Mouse (Mus musculus): ENCODE results near the gene Scmh1. TPM values are rescaled to one million over a fixed set of nuclear protein-coding genes. Genes with fewer than 3 reads are reported as not detected.

Scmh1 gene
- polyA plus RNA-seq, 1 experiment from 2014 or later, result 59.1 TPM

DNA sequence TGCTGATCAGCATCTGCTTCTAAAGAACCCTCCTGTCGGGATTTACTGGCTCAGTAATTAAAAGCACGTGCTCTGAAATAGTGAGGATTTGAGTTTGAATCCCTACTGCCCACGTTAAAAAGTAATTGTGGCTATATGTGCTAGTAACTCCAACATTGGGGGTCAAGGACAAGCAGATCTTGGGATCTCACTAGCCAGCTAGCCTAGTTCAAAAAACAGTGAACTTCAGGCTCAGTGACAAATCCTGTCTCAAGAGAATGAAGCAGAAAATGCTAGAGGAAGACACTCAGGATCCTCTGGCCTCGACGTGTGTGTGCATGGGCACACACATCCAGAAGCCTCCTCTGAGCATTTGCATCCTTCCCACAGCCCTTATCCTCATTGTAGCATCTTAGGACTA, 116.7 kb downstream of the Scmh1 start:
- Histone ChIP-seq H3K4me3 (no peak overlapping the region), H3K27ac (no peak overlapping the region), H3K27me3 (ENCODE audit: insufficient read depth, poor library complexity, severe bottlenecking) (no peaks in the 10 kb centered on the region), H3K36me3 (peaks cover 97% of the 10 kb centered on the region), H3K9me3 (no peaks in the 10 kb centered on the region), H3K4me1 (replicated peaks) (no peaks in the 10 kb centered on the region)
- DNase-seq (ENCODE audit: low spot score), result no peak
- 85% methylated on average over 5 of the region's 5 CpGs for WGBS

DNA sequence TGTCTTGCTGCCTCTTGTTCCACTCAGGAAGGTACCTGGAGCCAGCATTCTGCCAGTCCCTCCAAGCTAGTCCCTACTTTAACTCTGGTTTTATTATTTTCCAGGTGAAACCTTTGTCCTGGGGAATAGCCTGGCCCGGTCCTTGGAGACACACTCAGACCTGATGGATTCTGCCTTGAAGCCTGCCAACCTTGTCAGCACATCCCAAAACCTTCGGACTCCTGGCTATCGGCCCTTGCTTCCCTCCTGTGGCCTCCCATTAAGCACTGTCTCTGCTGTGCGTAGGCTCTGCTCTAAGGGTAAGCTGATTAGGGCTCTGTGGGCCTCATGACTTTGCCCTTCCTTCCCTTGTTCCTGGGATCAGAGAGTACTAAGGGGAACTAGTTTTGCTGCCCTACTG, 117.3 kb downstream of the Scmh1 start:
- 94% methylated on average over 4 of the region's 4 CpGs for WGBS
- Histone ChIP-seq H3K27me3 (ENCODE audit: insufficient read depth, poor library complexity, severe bottlenecking) (no peaks in the 10 kb centered on the region), H3K9me3 (no peaks in the 10 kb centered on the region), H3K27ac (no peak overlapping the region), H3K4me1 (replicated peaks) (no peaks in the 10 kb centered on the region), H3K36me3 (peaks cover 93% of the 10 kb centered on the region), H3K4me3 (no peak overlapping the region)
- no peak for DNase-seq (ENCODE audit: low spot score)

DNA sequence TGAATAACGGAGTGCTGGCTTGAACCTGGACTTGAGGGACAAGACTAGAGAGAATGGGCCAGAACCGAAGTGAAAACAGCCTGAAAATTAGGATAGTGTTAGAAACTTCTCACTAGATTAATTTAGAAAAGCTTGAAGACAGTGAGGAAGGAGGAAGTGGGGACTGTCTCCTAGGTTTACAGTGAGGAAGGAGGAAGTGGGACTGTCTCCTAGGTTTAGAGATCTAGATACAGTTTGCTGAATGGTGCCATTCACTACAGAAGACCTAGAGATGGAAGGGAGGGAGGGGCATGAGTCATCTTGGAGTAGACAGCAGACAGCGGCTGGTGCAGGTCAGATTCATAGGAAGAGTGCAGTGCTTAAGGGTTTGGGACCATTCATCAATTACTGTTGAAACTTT, 118.0 kb downstream of the Scmh1 start:
- no peak for DNase-seq (ENCODE audit: low spot score)
- H3K4me3 ChIP-seq, result no peak overlapping the region
- H3K27ac ChIP-seq, result no peak overlapping the region
- no peaks in the 10 kb centered on the region for H3K27me3 ChIP-seq (ENCODE audit: insufficient read depth, poor library complexity, severe bottlenecking)
- H3K4me1 ChIP-seq (replicated peaks), result no peaks in the 10 kb centered on the region
- WGBS, result 93% methylated on average over 3 of the region's 3 CpGs
- H3K9me3 ChIP-seq, result no peaks in the 10 kb centered on the region
- H3K36me3 ChIP-seq, result peaks cover 92% of the 10 kb centered on the region

DNA sequence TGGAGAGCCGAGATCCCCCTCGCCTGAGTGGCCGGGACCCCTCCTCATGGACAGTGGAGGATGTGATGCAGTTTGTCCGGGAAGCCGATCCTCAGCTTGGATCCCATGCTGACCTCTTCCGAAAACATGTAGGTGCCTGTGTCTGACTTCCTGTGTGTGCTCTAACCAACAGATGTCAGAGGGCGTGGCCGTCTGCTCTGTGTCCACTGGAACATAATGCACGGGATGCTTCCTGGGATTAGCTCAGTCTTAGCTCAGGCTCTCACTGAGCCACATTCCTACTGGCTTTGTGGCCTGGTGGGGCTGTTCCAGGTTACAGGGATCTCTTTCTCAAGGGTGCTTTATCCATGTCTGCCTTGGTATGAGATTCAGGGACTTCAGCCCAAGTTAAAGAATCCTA, 123.1 kb downstream of the Scmh1 start:
- 87% methylated on average over 9 of the region's 9 CpGs for WGBS
- Histone ChIP-seq H3K27ac (no peak overlapping the region), H3K36me3 (peaks cover 89% of the 10 kb centered on the region)

DNA sequence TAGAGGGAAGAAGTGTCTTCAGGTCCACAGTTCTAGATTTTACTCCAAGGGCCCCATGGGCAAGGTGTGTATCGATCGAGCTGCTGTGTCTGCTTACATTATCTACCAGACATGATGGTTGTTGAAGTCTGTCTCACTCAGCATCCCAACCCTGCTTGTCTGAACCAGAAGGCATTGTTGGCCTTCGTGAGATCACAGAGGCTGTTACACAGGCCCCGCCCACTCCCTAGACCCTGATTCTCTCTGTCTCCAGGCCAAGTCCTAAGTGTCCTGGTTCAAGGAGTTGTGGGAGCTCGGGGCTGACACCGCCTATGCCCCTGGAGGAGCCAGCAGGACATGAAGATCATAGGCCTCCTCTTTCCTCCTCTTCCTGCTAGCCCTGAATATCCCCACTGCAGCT, 126.9 kb downstream of the Scmh1 start, which contains the start of gene Slfnl1:
TSS of gene Slfnl1 (plus strand) at position 246 of the 400 bp plus-strand sequence.
- no peaks in the 10 kb centered on the region for H3K4me1 ChIP-seq (replicated peaks)
- no peak for DNase-seq (ENCODE audit: low spot score)
- H3K27ac ChIP-seq, result no peak within 1 kb of the TSS
- no peaks in the 10 kb centered on the region for H3K27me3 ChIP-seq (ENCODE audit: insufficient read depth, poor library complexity, severe bottlenecking)
- H3K9me3 ChIP-seq, result no peaks in the 10 kb centered on the region
- 91% methylated on average over 6 of the region's 6 CpGs for WGBS
- peaks cover 72% of the 10 kb centered on the region for H3K36me3 ChIP-seq
- H3K4me3 ChIP-seq, result no peak within 1 kb of the TSS

More for the DNA sequence above, 123.1 kb downstream of the Scmh1 start:
- H3K9me3 ChIP-seq, result no peaks in the 10 kb centered on the region
- no peaks in the 10 kb centered on the region for H3K4me1 ChIP-seq (replicated peaks)
- no peaks in the 10 kb centered on the region for H3K27me3 ChIP-seq (ENCODE audit: insufficient read depth, poor library complexity, severe bottlenecking)
- H3K4me3 ChIP-seq, result no peak overlapping the region
- no peak for DNase-seq (ENCODE audit: low spot score)

DNA sequence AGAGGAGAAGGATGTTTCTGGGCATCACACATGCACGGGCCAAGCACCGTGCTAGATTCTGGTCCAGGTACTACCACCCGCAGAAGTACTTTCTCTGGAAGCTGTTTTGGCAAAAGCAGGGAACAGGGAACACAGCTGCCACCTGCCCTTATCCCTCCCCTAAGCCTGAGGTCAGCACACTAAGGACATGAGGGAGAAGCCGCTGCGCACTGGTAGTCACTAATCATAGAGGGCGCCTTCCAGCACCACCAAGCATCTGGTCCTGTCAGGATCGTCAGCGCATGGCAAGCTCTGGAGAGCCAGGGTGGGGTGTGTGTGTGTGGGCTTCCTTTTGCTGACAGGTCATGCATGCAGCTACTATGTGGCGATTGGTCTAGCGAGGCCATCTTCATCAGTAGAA, 133.6 kb downstream of the Scmh1 start:
- 93% methylated on average over 10 of the region's 10 CpGs for WGBS
- H3K27ac ChIP-seq, result no peak overlapping the region
- DNase-seq (ENCODE audit: low spot score), result no peak
- no peak overlapping the region for H3K4me3 ChIP-seq
- H3K36me3 ChIP-seq, result peaks cover 79% of the 10 kb centered on the region
- no peaks in the 10 kb centered on the region for H3K27me3 ChIP-seq (ENCODE audit: insufficient read depth, poor library complexity, severe bottlenecking)
- H3K9me3 ChIP-seq, result no peaks in the 10 kb centered on the region
- no peaks in the 10 kb centered on the region for H3K4me1 ChIP-seq (replicated peaks)

DNA sequence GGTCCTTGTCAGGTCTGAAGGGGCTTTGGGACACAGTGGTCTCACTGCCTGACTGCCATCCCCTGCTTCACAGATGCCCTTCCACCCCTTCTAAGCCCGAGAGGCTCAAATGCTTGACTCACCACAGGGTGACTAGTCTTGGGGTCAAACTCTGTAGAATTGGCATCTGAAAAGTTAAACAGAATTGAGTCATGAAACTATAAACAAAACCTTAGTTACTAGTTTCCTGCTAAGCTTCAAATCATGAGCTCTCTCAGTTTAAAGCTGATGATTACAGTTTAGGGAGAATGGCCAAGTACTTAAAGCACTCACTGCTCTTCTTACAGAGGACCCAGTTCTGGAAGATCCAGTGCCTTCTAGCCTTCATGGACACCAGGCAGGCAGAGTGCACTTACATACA, 139.8 kb downstream of the Scmh1 start:
- Histone ChIP-seq H3K27ac (no peak overlapping the region), H3K4me1 (replicated peaks) (no peaks in the 10 kb centered on the region), H3K4me3 (no peak overlapping the region), H3K36me3 (peaks cover 100% of the 10 kb centered on the region), H3K27me3 (ENCODE audit: insufficient read depth, poor library complexity, severe bottlenecking) (no peaks in the 10 kb centered on the region), H3K9me3 (no peaks in the 10 kb centered on the region)
- 78% methylated on average over 1 of the region's 1 CpGs for WGBS
- no peak for DNase-seq (ENCODE audit: low spot score)

DNA sequence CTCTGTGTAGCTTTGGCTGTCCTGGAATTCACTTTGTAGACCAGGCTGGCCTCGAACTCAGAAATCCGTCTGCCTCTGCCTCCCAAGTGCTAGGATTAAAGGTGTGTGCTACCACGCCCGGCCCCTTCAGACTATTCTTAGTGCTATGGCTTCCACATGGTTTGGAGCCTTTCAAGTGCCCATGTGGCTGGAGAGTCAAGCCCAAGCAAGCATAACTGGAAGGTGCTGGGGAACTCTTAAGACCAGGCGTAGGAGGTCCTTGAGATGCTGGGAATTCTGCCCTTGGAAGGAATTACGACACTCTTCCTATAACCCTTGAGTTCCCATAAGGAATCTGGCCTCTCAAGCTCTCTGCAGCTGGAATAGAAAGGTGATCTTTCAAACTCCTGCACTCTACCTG, 151.5 kb downstream of the Scmh1 start:
- Histone ChIP-seq H3K4me3 (no peak overlapping the region), H3K27me3 (ENCODE audit: insufficient read depth, poor library complexity, severe bottlenecking) (no peaks in the 10 kb centered on the region), H3K4me1 (replicated peaks) (no peaks in the 10 kb centered on the region), H3K9me3 (no peaks in the 10 kb centered on the region), H3K36me3 (peaks cover 98% of the 10 kb centered on the region), H3K27ac (no peak overlapping the region)
- 95% methylated on average over 6 of the region's 6 CpGs for WGBS
- DNase-seq (ENCODE audit: low spot score), result no peak

DNA sequence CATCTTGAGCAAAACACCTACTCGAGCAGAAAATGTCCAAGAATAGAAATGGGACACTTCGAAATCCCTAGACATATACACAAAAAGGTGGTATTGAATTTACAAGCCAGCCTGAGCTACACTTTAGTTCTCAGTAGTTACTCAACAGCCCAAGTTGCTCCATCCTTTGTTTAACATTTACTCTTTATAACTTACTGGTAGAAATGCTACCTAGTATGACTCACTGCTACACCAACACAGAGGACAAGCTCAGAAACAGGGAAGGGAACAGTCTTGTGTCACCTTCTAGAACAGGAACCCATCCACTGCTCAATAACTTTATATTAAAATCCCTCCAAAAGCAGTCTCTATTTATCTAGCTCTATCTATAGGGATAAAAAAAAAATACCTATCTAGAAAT, 160.6 kb downstream of the Scmh1 start:
- Histone ChIP-seq H3K27ac (no peak overlapping the region), H3K4me1 (replicated peaks) (peaks cover 23% of the 10 kb centered on the region), H3K36me3 (peaks cover 70% of the 10 kb centered on the region), H3K27me3 (ENCODE audit: insufficient read depth, poor library complexity, severe bottlenecking) (no peaks in the 10 kb centered on the region), H3K4me3 (no peak overlapping the region), H3K9me3 (no peaks in the 10 kb centered on the region)
- 95% methylated on average over 2 of the region's 2 CpGs for WGBS
- no peak for DNase-seq (ENCODE audit: low spot score)

DNA sequence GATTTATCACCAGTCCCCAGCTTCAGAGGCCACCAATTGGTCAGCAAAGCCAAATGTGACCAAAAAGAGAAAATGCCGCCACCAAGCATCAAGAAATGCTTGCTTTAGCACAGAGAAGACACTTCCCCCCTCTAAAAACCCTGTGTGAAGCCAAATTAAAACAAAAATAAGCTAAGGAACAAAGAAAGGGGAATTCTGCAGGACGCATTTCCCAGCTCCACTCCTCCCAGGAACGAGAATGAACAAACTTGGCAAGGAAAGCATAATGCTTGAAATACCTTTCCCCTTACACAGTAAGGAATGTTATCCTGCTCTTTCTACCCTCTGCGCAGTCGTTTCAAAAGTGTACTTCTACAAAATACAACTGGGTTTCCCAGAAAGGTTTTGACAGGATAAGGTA, 162.9 kb downstream of the Scmh1 start:
- WGBS, result 70% methylated on average over 5 of the region's 5 CpGs
- peak overlapping the region; percentile 83 for H3K4me3 ChIP-seq

DNA sequence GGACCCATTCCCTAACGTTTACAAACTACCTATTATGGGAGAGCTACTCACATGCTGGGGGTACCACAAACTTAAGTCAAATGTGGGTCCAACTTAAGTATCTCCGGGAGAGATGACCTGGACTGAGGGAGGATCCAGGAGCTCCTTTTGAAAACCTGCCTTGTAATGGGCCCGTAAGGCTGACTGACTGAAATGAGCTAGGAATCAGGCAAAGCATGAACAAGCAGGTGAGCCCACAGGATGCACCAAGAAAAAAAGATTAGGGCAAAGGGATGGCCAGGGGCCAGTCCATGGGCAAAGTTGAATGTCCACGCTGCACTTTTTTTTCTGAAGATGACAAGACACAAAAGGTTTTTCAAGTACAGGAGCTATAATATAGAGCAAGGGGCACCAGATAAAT, 163.9 kb downstream of the Scmh1 start:
- H3K4me1 ChIP-seq (replicated peaks), result peaks cover 27% of the 10 kb centered on the region
- H3K9me3 ChIP-seq, result no peaks in the 10 kb centered on the region
- H3K4me3 ChIP-seq, result peak overlapping the region; percentile 83
- no peak for DNase-seq (ENCODE audit: low spot score)
- no peaks in the 10 kb centered on the region for H3K27me3 ChIP-seq (ENCODE audit: insufficient read depth, poor library complexity, severe bottlenecking)
- H3K27ac ChIP-seq, result peak overlapping the region; percentile 99
- 10% methylated on average over 4 of the region's 4 CpGs for WGBS
- peaks cover 37% of the 10 kb centered on the region for H3K36me3 ChIP-seq

More for the DNA sequence above, 162.9 kb downstream of the Scmh1 start:
- H3K27ac ChIP-seq, result no peak overlapping the region
- H3K36me3 ChIP-seq, result peaks cover 47% of the 10 kb centered on the region
- no peak for DNase-seq (ENCODE audit: low spot score)
- peaks cover 27% of the 10 kb centered on the region for H3K4me1 ChIP-seq (replicated peaks)
- no peaks in the 10 kb centered on the region for H3K9me3 ChIP-seq
- H3K27me3 ChIP-seq (ENCODE audit: insufficient read depth, poor library complexity, severe bottlenecking), result no peaks in the 10 kb centered on the region

DNA sequence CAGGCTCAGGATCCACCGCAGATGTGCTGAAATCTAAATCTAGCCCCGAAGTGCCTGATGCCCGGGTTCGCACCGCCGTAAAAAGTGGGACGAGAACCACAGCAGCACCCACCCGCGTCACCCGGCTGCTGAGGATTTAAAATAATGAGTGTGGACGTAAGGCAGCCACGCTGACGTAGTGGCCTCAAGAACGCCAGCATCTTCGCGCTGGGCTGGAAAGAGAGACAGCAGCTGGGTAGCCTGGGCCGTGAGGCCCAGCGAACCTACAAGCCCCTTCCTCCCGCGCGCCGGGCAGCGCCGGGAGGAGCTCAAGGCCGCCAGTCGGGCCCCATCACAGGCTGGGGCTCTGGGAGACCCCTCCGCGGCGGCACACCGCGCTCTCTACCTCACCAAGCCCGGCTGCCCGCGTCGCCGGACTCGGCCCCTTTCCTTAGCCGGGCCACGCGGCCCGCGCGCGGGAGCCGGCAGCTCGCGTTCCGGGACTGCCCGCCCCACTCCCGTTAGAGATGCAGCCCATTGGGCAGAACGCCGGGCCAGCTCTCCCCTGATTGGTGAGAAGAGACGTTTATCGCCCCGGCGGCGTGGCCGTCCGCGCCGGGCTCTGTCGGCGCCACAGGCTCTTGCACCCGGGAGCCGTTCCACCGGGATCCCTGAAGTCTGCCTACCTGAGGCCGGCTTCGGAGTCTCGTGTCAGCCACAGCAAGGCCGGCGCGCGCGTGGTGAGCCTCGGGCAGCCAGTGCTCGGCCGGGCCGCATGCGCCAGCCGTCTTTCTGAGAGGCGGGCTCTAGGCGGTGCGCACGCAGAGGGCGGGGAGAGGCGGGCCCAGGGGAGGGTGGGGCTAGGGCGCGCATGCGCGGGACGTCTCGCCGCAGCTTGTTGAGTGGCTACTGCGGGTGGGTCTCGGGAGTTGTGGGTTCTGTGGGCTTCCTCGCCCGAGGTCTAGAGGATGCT, 164.7 kb downstream of the Scmh1 start, which contains the start of gene Ctps:
TSS of gene Ctps (minus strand) at position 791 of the 952 bp plus-strand sequence.
- Histone ChIP-seq H3K27me3 (ENCODE audit: insufficient read depth, poor library complexity, severe bottlenecking) (no peaks in the 10 kb centered on the region), H3K27ac (peak within 1 kb of the TSS; percentile 99), H3K4me3 (peak within 1 kb of the TSS; percentile 83), H3K36me3 (peaks cover 29% of the 10 kb centered on the region), H3K9me3 (no peaks in the 10 kb centered on the region), H3K4me1 (replicated peaks) (peaks cover 27% of the 10 kb centered on the region)
- peak; percentile 99 for DNase-seq (ENCODE audit: low spot score)
- WGBS, result under 1% methylated on average over 97 of the region's 97 CpGs

DNA sequence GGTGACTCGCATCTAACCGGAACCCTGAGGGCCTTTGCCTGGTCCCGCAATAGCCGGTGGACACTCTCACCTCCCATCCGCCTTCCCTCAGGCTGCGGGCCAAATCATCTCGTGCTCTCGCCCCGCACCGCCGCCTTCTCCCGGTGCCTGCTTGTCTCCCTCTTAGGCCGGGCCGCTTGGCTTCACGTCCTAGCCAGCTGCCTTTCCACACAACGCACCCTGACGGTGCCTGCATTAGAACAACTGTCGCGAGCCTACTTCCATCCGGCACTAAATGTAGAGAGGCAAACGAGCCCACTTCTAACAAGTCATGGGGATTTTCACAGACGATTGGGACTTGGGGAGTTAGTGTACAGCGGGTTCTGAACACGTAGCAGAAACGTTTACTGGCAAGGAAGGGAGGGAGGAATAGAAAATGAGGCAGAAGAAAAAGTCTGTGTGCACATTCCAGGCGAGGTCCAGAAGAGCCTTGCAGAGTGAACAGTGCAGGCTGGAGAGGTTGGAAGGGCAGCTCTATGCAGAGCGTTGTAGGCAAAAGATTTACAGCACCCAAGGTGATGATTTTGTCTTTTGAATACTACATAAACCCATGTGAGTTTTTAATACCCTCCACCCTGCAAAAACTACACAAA, 165.5 kb downstream of the Scmh1 start:
- H3K4me1 ChIP-seq (replicated peaks), result peaks cover 27% of the 10 kb centered on the region
- H3K27me3 ChIP-seq (ENCODE audit: insufficient read depth, poor library complexity, severe bottlenecking), result no peaks in the 10 kb centered on the region
- no peaks in the 10 kb centered on the region for H3K9me3 ChIP-seq
- WGBS, result 2% methylated on average over 27 of the region's 27 CpGs
- peak overlapping the region; percentile 99 for H3K27ac ChIP-seq
- H3K4me3 ChIP-seq, result peak overlapping the region; percentile 83
- H3K36me3 ChIP-seq, result peaks cover 21% of the 10 kb centered on the region
- DNase-seq (ENCODE audit: low spot score), result no peak

All from hindbrain, embryonic 10.5 days (tissue).